Mouse (Mus musculus): ENCODE data around the gene Irgc1.

Irgc1 gene

GRCm38 (mm10) chr7:24470356-24470755, 18.3 kb upstream of the Irgc1 start:
- peak in 1 of 2 experiments; percentile 26 for DNase-seq

GRCm38 (mm10) chr7:24469126-24469525, 17.0 kb upstream of the Irgc1 start:
- peak; percentile 81 to 83 for DNase-seq

GRCm38 (mm10) chr7:24467886-24468285, 15.8 kb upstream of the Irgc1 start:
- peak in 1 of 2 experiments; percentile 17 for DNase-seq

- no peak for DNase-seq
These were observed 14.7 kb upstream of the Irgc1 start for GRCm38 (mm10) chr7:24466835-24467234.

- peak; percentile 74 to 77 for DNase-seq
These were observed 10.6 kb upstream of the Irgc1 start, which contains the start of gene Plaur for GRCm38 (mm10) chr7:24462388-24463319. Gene Plaur (plus strand): TSS chr7:24462484.

GRCm38 (mm10) chr7:24461376-24462051, 9.4 kb upstream of the Irgc1 start:
- DNase-seq: no peak

- DNase-seq: no peak
These were observed 7.7 kb upstream of the Irgc1 start for GRCm38 (mm10) chr7:24459843-24460242.

- DNase-seq: no peak
These were observed 7.3 kb upstream of the Irgc1 start for GRCm38 (mm10) chr7:24459440-24459839.

- peak; percentile 73 to 80 for DNase-seq
These were observed 5.8 kb upstream of the Irgc1 start for GRCm38 (mm10) chr7:24457726-24458370.

GRCm38 (mm10) chr7:24455726-24456125, 3.6 kb upstream of the Irgc1 start:
- no peak for DNase-seq

- DNase-seq: no peak
These were observed 2.1 kb upstream of the Irgc1 start for GRCm38 (mm10) chr7:24454199-24454598.

GRCm38 (mm10) chr7:24450585-24451017, 1.5 kb downstream of the Irgc1 start:
- peak; percentile 41 to 51 for DNase-seq

GRCm38 (mm10) chr7:24448782-24449517, 3.1 kb downstream of the Irgc1 start:
- DNase-seq: peak; percentile 55 to 58

GRCm38 (mm10) chr7:24446697-24447340, 5.3 kb downstream of the Irgc1 start:
- DNase-seq: peak; percentile 52 to 58

- DNase-seq: peak; percentile 96 to 98
These were observed 6.7 kb downstream of the Irgc1 start for GRCm38 (mm10) chr7:24445266-24445926.

- peak; percentile 85 to 88 for DNase-seq
These were observed 9.8 kb downstream of the Irgc1 start for GRCm38 (mm10) chr7:24442313-24442712.

- peak; percentile 86 to 89 for DNase-seq
These were observed 10.3 kb downstream of the Irgc1 start for GRCm38 (mm10) chr7:24441785-24442184.

- DNase-seq: no peak
These were observed 12.2 kb downstream of the Irgc1 start for GRCm38 (mm10) chr7:24439891-24440290.

- DNase-seq: no peak
These were observed 12.9 kb downstream of the Irgc1 start for GRCm38 (mm10) chr7:24439191-24439590.

- DNase-seq: no peak
These were observed 14.1 kb downstream of the Irgc1 start for GRCm38 (mm10) chr7:24437981-24438380.

GRCm38 (mm10) chr7:24435305-24435704, 16.8 kb downstream of the Irgc1 start:
- DNase-seq: no peak

All from B cell, adult 2 months (primary cell).